Mouse (Mus musculus) limb, embryonic 12.5 days (tissue): ENCODE measurements around the gene Gpr119. TPM values are rescaled to one million over a fixed set of nuclear protein-coding genes. Genes with fewer than 3 reads are reported as not detected.

Experiments
- ATAC-seq: fragments of 200-750 bp; cut with Nextera tagmentation; 2 replicates; pipeline ENCODE4 v1.8.0; 2017; ENCODE audit warnings: low read depth, moderate TSS enrichment; ENCODE audit not compliant: insufficient number of reproducible peaks, insufficient read depth, low FRiP score, low TSS enrichment
- H3K27ac ChIP-seq: fragments of 300-500 bp; sonication (generic); 2 replicates; pipeline ENCODE4 v1.5.1; 2016; ENCODE audit warnings: mild to moderate bottlenecking, moderate library complexity
- H3K27me3 ChIP-seq: fragments of 300-500 bp; sonication (generic); 2 replicates; pipeline ENCODE4 v1.6.1; 2016; ENCODE audit warnings: mild to moderate bottlenecking, moderate library complexity
- H3K36me3 ChIP-seq: fragments of 300-500 bp; sonication (generic); 2 replicates; pipeline ENCODE4 v1.6.1; 2016; ENCODE audit warnings: mild to moderate bottlenecking, moderate library complexity
- H3K4me1 ChIP-seq: fragments of 300-500 bp; sonication (generic); replicated peaks from 2 replicates; pipeline ENCODE4 v1.6.1; 2016
- H3K4me2 ChIP-seq: fragments of 300-500 bp; sonication (generic); 2 replicates; pipeline ENCODE4 v1.6.1; 2016; ENCODE audit warnings: mild to moderate bottlenecking, moderate library complexity
- H3K4me3 ChIP-seq: fragments of 300-500 bp; sonication (generic); replicated peaks from 2 replicates; pipeline ENCODE4 v1.5.1; 2016; ENCODE audit warnings: mild to moderate bottlenecking
- H3K9ac ChIP-seq: fragments of 300-500 bp; sonication (generic); replicated peaks from 2 replicates; pipeline ENCODE4 v1.6.1; 2016; ENCODE audit warnings: mild to moderate bottlenecking, moderate library complexity
- H3K9me3 ChIP-seq: fragments of 300-500 bp; sonication (generic); 2 replicates; pipeline ENCODE4 v1.6.1; 2016; ENCODE audit warnings: mild to moderate bottlenecking, moderate library complexity
- WGBS: fragments of 180-500 bp; shearing (Covaris S2); methylation state at CpG from one replicate; pipeline ENCODE4 v1.1.7; 2016; 5-methylcytosine and 5-hydroxymethylcytosine counted together
- microRNA-seq: library from miRNA; unstranded; fragments of <30 nt; microRNA quantifications from one replicate; pipeline ENCODE4, GENCODE M21; 2017
- polyA plus RNA-seq: library from polyadenylated mRNA; unstranded; fragments of >200 nt; fragmentation: Nextera tagmentation; extraction: Ambion mirVana; gene quantifications from 2 replicates; pipeline ENCODE4 v1.2.1, GENCODE M21; 2016

The Gpr119 gene
- polyA plus RNA-seq, 1 experiment from 2014 or later: not detected

DNA sequence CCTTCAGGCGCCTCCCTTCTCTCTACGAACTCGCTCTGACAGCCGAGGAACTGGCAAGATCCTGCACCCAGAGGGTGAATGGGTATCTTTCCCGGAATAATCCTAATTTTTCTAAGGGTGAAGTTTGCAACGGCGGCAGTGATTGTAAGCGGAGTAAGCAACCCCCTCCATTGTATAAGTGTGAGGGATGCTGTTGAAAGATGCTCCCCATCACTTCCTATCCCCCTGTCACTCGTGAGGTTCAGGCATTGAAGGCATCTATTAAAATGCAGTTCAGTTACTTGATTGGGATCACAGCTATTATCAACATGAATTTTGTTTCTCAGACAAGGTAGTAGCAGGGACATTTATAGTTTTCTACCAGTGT is 50.2 kb downstream of the Gpr119 start:
- Histone ChIP-seq H3K4me1 (no peaks in the 10 kb centered on the region), H3K9me3 (no peaks in the 10 kb centered on the region), H3K27ac (peak overlapping the region; percentile 80; the same call in 1 of the 2 replicates), H3K9ac (peak overlapping the region; percentile 48), H3K27me3 (no peaks in the 10 kb centered on the region), H3K4me2 (peak overlapping the region; percentile 57), H3K36me3 (no peaks in the 10 kb centered on the region), H3K4me3 (peak overlapping the region; percentile 56)
- peak; percentile 7; the same call in 1 of the 2 replicates for ATAC-seq
- WGBS: 30% methylated on average over 9 of the region's 9 CpGs

GRCm38 (mm10) chrX:48623379-48624053 is 50.8 kb downstream of the Gpr119 start, which contains the start of gene Slc25a14:
Gene Slc25a14 (plus strand): TSS chrX:48623413.
- ATAC-seq: peak; percentile 95
- H3K4me3 ChIP-seq: peak within 1 kb of the TSS; percentile 56
- H3K4me2 ChIP-seq: peak within 1 kb of the TSS; percentile 57
- H3K9me3 ChIP-seq: no peaks in the 10 kb centered on the region
- peak within 1 kb of the TSS; percentile 48 for H3K9ac ChIP-seq
- peak within 1 kb of the TSS; percentile 80 for H3K27ac ChIP-seq
- WGBS: 20% methylated on average over 38 of the region's 38 CpGs
- no peaks in the 10 kb centered on the region for H3K36me3 ChIP-seq
- no peaks in the 10 kb centered on the region for H3K27me3 ChIP-seq
- no peaks in the 10 kb centered on the region for H3K4me1 ChIP-seq

DNA sequence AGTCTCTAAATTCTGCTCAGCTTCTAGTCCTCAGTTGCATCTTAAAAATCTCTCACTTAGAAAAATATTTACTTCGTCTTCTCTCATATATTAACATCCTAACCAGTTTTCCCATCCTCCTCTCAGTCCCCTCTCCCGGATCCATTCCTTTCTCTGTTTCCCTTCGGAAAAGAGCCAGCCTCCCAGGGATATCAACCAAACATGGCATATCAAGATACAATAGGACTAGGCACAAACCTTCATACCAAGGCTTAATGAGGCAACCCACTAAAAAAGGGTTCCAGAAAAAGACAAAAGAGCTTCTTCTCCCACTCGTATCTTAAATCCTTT is 51.3 kb downstream of the Gpr119 start:
- peak overlapping the region; percentile 42; the same call in 1 of the 2 replicates for H3K9ac ChIP-seq
- no peaks in the 10 kb centered on the region for H3K36me3 ChIP-seq
- peak overlapping the region; percentile 57 for H3K4me2 ChIP-seq
- WGBS: 20% methylated on average over 4 of the region's 4 CpGs
- H3K4me1 ChIP-seq: no peaks in the 10 kb centered on the region
- no peaks in the 10 kb centered on the region for H3K27me3 ChIP-seq
- no peak for ATAC-seq
- H3K9me3 ChIP-seq: no peaks in the 10 kb centered on the region
- peak overlapping the region; percentile 56 for H3K4me3 ChIP-seq
- H3K27ac ChIP-seq: peak overlapping the region; percentile 80

Small RNAs within 50 kb of the gene (microRNA-seq; reads per million reads assigned to microRNA genes)
- gene Gm27828: not detected

Other genes starting within 250 kb of the Gpr119 start
- 2.6 and 2.7 TPM in 2 replicates for gene Elf4, start 211.3 kb downstream of the Gpr119 start, polyA plus RNA-seq
- 80.1 and 80.3 TPM in 2 replicates for gene Aifm1, start 160.9 kb downstream of the Gpr119 start, polyA plus RNA-seq
- gene Rab33a, start 155.2 kb downstream of the Gpr119 start, polyA plus RNA-seq: 7.0 and 7.2 TPM in 2 replicates
- gene Zfp280c, start 80.0 kb downstream of the Gpr119 start, polyA plus RNA-seq: 19.6 and 19.7 TPM in 2 replicates
- 16.6 and 20.1 TPM in 2 replicates for gene Slc25a14, start 51.1 kb downstream of the Gpr119 start, polyA plus RNA-seq
- gene Rbmx2, start 20.5 kb upstream of the Gpr119 start, polyA plus RNA-seq: 22.4 and 25.4 TPM in 2 replicates
- not detected in 2 replicates for gene Gm595, start 203.2 kb upstream of the Gpr119 start, polyA plus RNA-seq